Mouse (Mus musculus) neural tube, embryonic 13.5 days (tissue): ENCODE data around the gene Grin2b. TPM values are rescaled to one million over a fixed set of nuclear protein-coding genes. Genes with fewer than 3 reads are reported as not detected.

Source experiments
- microRNA-seq: library from miRNA; unstranded; fragments of <30 nt; microRNA quantifications from one replicate; pipeline ENCODE4, GENCODE M21; 2016
- polyA plus RNA-seq: library from polyadenylated mRNA; unstranded; fragments of >200 nt; fragmentation: Nextera tagmentation; extraction: Ambion mirVana; gene quantifications from 2 replicates; pipeline ENCODE4 v1.2.1, GENCODE M21; 2015

Grin2b gene
- polyA plus RNA-seq, 1 experiment from 2014 or later, result 32.6 TPM

Small RNA genes within 50 kb of the gene (microRNA-seq; reads per million reads assigned to microRNA genes)
- gene Gm22892, result not detected

Other genes starting within 250 kb of the Grin2b start
- gene Gm8994, start 154.0 kb upstream of the Grin2b start, polyA plus RNA-seq, result not detected in 2 replicates
- not detected in 2 replicates for gene E330021D16Rik, start 242.1 kb upstream of the Grin2b start, polyA plus RNA-seq